Mouse (Mus musculus) liver, adult 2 months (tissue): Measurements from ENCODE around the gene 1700015G11Rik. TPM values are rescaled to one million over a fixed set of nuclear protein-coding genes. Genes with fewer than 3 reads are reported as not detected.

Experiments used
- DNase-seq: peaks from one replicate; pipeline ENCODE4 v3.0.0-alpha.2; 2011; ENCODE audit warnings: low read depth, low spot score; ENCODE audit errors: extremely low read depth
- H3K27ac ChIP-seq: fragments of 200-500 bp; replicated peaks from 2 replicates; pipeline ENCODE4 v1.5.1; 2012; ENCODE audit warnings: low read depth, mild to moderate bottlenecking, control low read depth, inconsistent platforms, low read length; ENCODE audit not compliant: insufficient read depth
- H3K27me3 ChIP-seq: fragments of 200-500 bp; 2 replicates; pipeline ENCODE4 v1.6.1; 2012; ENCODE audit warnings: mild to moderate bottlenecking, moderate library complexity, low read length, inconsistent platforms; ENCODE audit not compliant: control insufficient read depth, insufficient read depth
- H3K36me3 ChIP-seq: fragments of 200-500 bp; 2 replicates; pipeline ENCODE4 v1.6.1; 2012; ENCODE audit warnings: low read length, inconsistent platforms; ENCODE audit not compliant: control insufficient read depth, insufficient read depth
- H3K4me1 ChIP-seq: fragments of 200-500 bp; 2 replicates; pipeline ENCODE4 v1.6.1; 2011; ENCODE audit warnings: low read length; ENCODE audit not compliant: control insufficient read depth, insufficient read depth
- H3K4me3 ChIP-seq: fragments of 200-500 bp; 2 replicates; pipeline ENCODE4 v1.5.1; 2011; ENCODE audit warnings: low read depth, mild to moderate bottlenecking, control low read depth, low read length, moderate library complexity; ENCODE audit not compliant: insufficient read depth
- H3K79me2 ChIP-seq: fragments of 200-500 bp; 2 replicates; pipeline ENCODE4 v1.6.1; 2012; ENCODE audit warnings: inconsistent platforms, mild to moderate bottlenecking, low read length, moderate library complexity; ENCODE audit not compliant: control insufficient read depth, insufficient read depth
- H3K9ac ChIP-seq: fragments of 200-500 bp; 2 replicates; pipeline ENCODE4 v1.6.1; 2012; ENCODE audit warnings: low read depth, mild to moderate bottlenecking, control low read depth, inconsistent platforms, low read length
- CTCF ChIP-seq: fragments of 200-500 bp; IDR thresholded peaks from 2 replicates; pipeline ENCODE4 v1.5.1; 2011; ENCODE audit warnings: low read depth, low read length, control low read depth
- POLR2A ChIP-seq: fragments of 200-500 bp; IDR thresholded peaks from 2 replicates; pipeline ENCODE4 v1.6.1; 2011; ENCODE audit warnings: low read length, control low read depth; ENCODE audit not compliant: insufficient read depth; ENCODE audit errors: extremely low read depth
- WGBS: fragments of 180-500 bp; shearing (Covaris S2); methylation state at CpG from one replicate; pipeline ENCODE4 v1.1.7; 2018; 5-methylcytosine and 5-hydroxymethylcytosine counted together
- polyA plus RNA-seq: library from polyadenylated mRNA; depleted of rRNA; stranded (reverse); fragments of >200 nt; gene quantifications from 2 replicates; pipeline ENCODE4 v1.2.3, GENCODE M21; 2012
- total RNA-seq: library from RNA; depleted of rRNA; stranded (reverse); fragments of >200 nt; gene quantifications from 2 replicates; pipeline ENCODE4 v1.2.3, GENCODE M21; 2014

The 1700015G11Rik gene
- total and polyA plus RNA-seq, 2 experiments = not detected

- no peak for DNase-seq
- WGBS = 90% methylated on average over 5 of the region's 5 CpGs
- Histone ChIP-seq H3K27me3 (no peaks in the 10 kb centered on the region), H3K9ac (no peak overlapping the region), H3K36me3 (no peaks in the 10 kb centered on the region), H3K27ac (no peak overlapping the region), H3K4me1 (no peaks in the 10 kb centered on the region), H3K4me3 (no peak overlapping the region), H3K79me2 (no peaks in the 10 kb centered on the region)
- no peak for TF ChIP-seq POLR2A
- TF ChIP-seq CTCF = no peak
These were observed 8.6 kb upstream of the 1700015G11Rik start for GRCm38 (mm10) chr7:52024050-52024626.

- 74% methylated on average over 4 of the region's 4 CpGs for WGBS
- TF ChIP-seq POLR2A = no peak
- no peak for TF ChIP-seq CTCF
- Histone ChIP-seq H3K9ac (no peak overlapping the region), H3K36me3 (no peaks in the 10 kb centered on the region), H3K27me3 (no peaks in the 10 kb centered on the region), H3K27ac (no peak overlapping the region), H3K4me3 (no peak overlapping the region), H3K79me2 (no peaks in the 10 kb centered on the region), H3K4me1 (no peaks in the 10 kb centered on the region)
- no peak for DNase-seq
These were observed 6.5 kb upstream of the 1700015G11Rik start for GRCm38 (mm10) chr7:52022039-52022438.

- Histone ChIP-seq H3K27me3 (no peaks in the 10 kb centered on the region), H3K79me2 (no peaks in the 10 kb centered on the region), H3K4me1 (no peaks in the 10 kb centered on the region), H3K9ac (no peak overlapping the region), H3K27ac (no peak overlapping the region), H3K4me3 (no peak overlapping the region), H3K36me3 (no peaks in the 10 kb centered on the region)
- 91% methylated on average over 1 of the region's 1 CpGs for WGBS
- DNase-seq = no peak
- TF ChIP-seq POLR2A (no peak), CTCF (no peak)
These were observed 348 bp downstream of the 1700015G11Rik start for GRCm38 (mm10) chr7:52015180-52015579.

GRCm38 (mm10) chr7:52013457-52013856, 2.1 kb downstream of the 1700015G11Rik start:
- Histone ChIP-seq H3K27ac (no peak overlapping the region), H3K79me2 (no peaks in the 10 kb centered on the region), H3K4me3 (no peak overlapping the region), H3K36me3 (no peaks in the 10 kb centered on the region), H3K27me3 (no peaks in the 10 kb centered on the region), H3K4me1 (no peaks in the 10 kb centered on the region), H3K9ac (no peak overlapping the region)
- no peak for DNase-seq
- 77% methylated on average over 7 of the region's 7 CpGs for WGBS
- TF ChIP-seq CTCF (no peak), POLR2A (no peak)

GRCm38 (mm10) chr7:52007138-52007537, 8.4 kb downstream of the 1700015G11Rik start:
- peak overlapping the region; percentile 55; the same call in 1 of the 2 replicates for H3K4me3 ChIP-seq
- no peak for DNase-seq
- no peak overlapping the region for H3K9ac ChIP-seq
- H3K36me3 ChIP-seq = no peaks in the 10 kb centered on the region
- TF ChIP-seq CTCF (no peak), POLR2A (no peak)
- H3K79me2 ChIP-seq = no peaks in the 10 kb centered on the region
- WGBS = 85% methylated on average over 2 of the region's 2 CpGs
- no peaks in the 10 kb centered on the region for H3K4me1 ChIP-seq
- no peak overlapping the region for H3K27ac ChIP-seq
- H3K27me3 ChIP-seq = no peaks in the 10 kb centered on the region

- H3K79me2 ChIP-seq = no peaks in the 10 kb centered on the region
- WGBS = 2% methylated on average over 9 of the region's 9 CpGs
- peak; percentile 99 for DNase-seq
These were observed 9.3 kb downstream of the 1700015G11Rik start for GRCm38 (mm10) chr7:52006296-52006630.

More at GRCm38 (mm10) chr7:52006296-52006630, 9.3 kb downstream of the 1700015G11Rik start:
- Histone ChIP-seq H3K4me1 (no peaks in the 10 kb centered on the region), H3K9ac (peak overlapping the region; percentile 61), H3K27ac (peak overlapping the region; percentile 60), H3K27me3 (no peaks in the 10 kb centered on the region), H3K4me3 (peak overlapping the region; percentile 55), H3K36me3 (no peaks in the 10 kb centered on the region)
- TF ChIP-seq POLR2A (0 out of 2 replicates have a peak, but pooled peaks have one; percentile 36), CTCF (no peak)
